Mouse (Mus musculus) G1E (cell line): ENCODE results near the gene Prrg2. TPM values are rescaled to one million over a fixed set of nuclear protein-coding genes. Genes with fewer than 3 reads are reported as not detected.

ENCODE experiments used
- ATAC-seq: 2 replicates; pipeline ENCODE4 v1.8.0; 2016; ENCODE audit warnings: mild to moderate bottlenecking; ENCODE audit not compliant: insufficient number of reproducible peaks, poor library complexity, low FRiP score, severe bottlenecking; ENCODE audit errors: extremely low read depth
- DNase-seq: peaks from one replicate; pipeline ENCODE4 v3.0.0; 2012; ENCODE audit warnings: low spot score
- H3K27me3 ChIP-seq: 2 replicates; pipeline ENCODE4 v1.6.1; 2012; ENCODE audit warnings: mild to moderate bottlenecking, low read length, inconsistent platforms; ENCODE audit not compliant: insufficient read depth
- H3K36me3 ChIP-seq: replicated peaks from 2 replicates; pipeline ENCODE3; 2012; ENCODE audit warnings: mild to moderate bottlenecking, inconsistent platforms
- H3K4me1 ChIP-seq: 2 replicates; pipeline ENCODE4 v1.6.1; 2012; ENCODE audit warnings: low read depth, low read length, inconsistent platforms, mixed read lengths; ENCODE audit not compliant: insufficient read depth
- H3K4me3 ChIP-seq: 2 replicates; pipeline ENCODE4 v1.5.1; 2012; ENCODE audit warnings: low read depth, mild to moderate bottlenecking, inconsistent platforms, low read length, moderate library complexity, mixed read lengths
- H3K9me3 ChIP-seq: replicated peaks from 2 replicates; pipeline ENCODE4 v1.6.1; 2012; ENCODE audit warnings: inconsistent platforms
- CTCF ChIP-seq: IDR thresholded peaks from 2 replicates; pipeline ENCODE4 v1.5.1; 2012; ENCODE audit warnings: low read depth, low read length, inconsistent platforms, mixed read lengths
- GATA1 ChIP-seq: IDR thresholded peaks from 2 replicates; pipeline ENCODE4 v1.6.1; 2012; ENCODE audit warnings: borderline replicate concordance, low read length, inconsistent platforms, mixed read lengths
- GATA2 ChIP-seq: IDR thresholded peaks from 2 replicates; pipeline ENCODE4 v1.6.1; 2012; ENCODE audit warnings: low read depth, low read length, inconsistent platforms, borderline replicate concordance
- POLR2AphosphoS5 ChIP-seq: IDR thresholded peaks from 2 replicates; pipeline ENCODE4 v1.6.1; 2012; ENCODE audit warnings: low read depth, low read length, inconsistent platforms; ENCODE audit not compliant: insufficient replicate concordance
- TAL1 ChIP-seq: conservative IDR thresholded peaks from 2 replicates; pipeline ENCODE4 v1.6.1; 2012; ENCODE audit warnings: low read depth, low read length, inconsistent platforms, mixed read lengths
- polyA plus RNA-seq: library from polyadenylated mRNA; stranded (reverse); fragments of >175 nt; gene quantifications from 2 replicates; pipeline ENCODE4 v1.2.3, GENCODE M21; 2012
- total RNA-seq, 2 experiments: library from RNA; stranded (forward) in 1 of 2; stranded (reverse) in 1 of 2; fragments of 200-1000 nt in 1 of 2; fragments of >200 nt in 1 of 2; fragmentation: Nextera tagmentation in 1 of 2; gene quantifications; 2 replicates each; pipeline ENCODE4 v1.2.3; 2014 to 2017

Gene Prrg2
- total and polyA plus RNA-seq, 3 experiments = 9.5 to 34.7 (median 17.8) TPM

GRCm38 (mm10) chr7:45040851-45041250 lies 21.6 kb downstream of the Prrg2 start:
- Histone ChIP-seq H3K4me1 (peaks cover 15% of the 10 kb centered on the region), H3K9me3 (no peaks in the 10 kb centered on the region), H3K4me3 (no peak overlapping the region), H3K27me3 (no peaks in the 10 kb centered on the region), H3K36me3 (peaks cover 98% of the 10 kb centered on the region)
- DNase-seq (no peak), ATAC-seq (no peak)
- no peak for TF ChIP-seq GATA1

GRCm38 (mm10) chr7:45038411-45038810 lies 24.1 kb downstream of the Prrg2 start:
- Histone ChIP-seq H3K36me3 (peaks cover 99% of the 10 kb centered on the region), H3K4me1 (peaks cover 14% of the 10 kb centered on the region; the same call in 1 of the 2 replicates), H3K9me3 (no peaks in the 10 kb centered on the region), H3K4me3 (no peak overlapping the region), H3K27me3 (no peaks in the 10 kb centered on the region)
- DNase-seq (no peak), ATAC-seq (no peak)
- no peak for TF ChIP-seq GATA2
- no peak for TF ChIP-seq POLR2AphosphoS5
- TF ChIP-seq GATA1 = no peak

GRCm38 (mm10) chr7:45037720-45038361 lies 24.6 kb downstream of the Prrg2 start:
- no peak for DNase-seq

GRCm38 (mm10) chr7:45036702-45037101 lies 25.8 kb downstream of the Prrg2 start:
- H3K9me3 ChIP-seq = no peaks in the 10 kb centered on the region
- H3K36me3 ChIP-seq = peaks cover 97% of the 10 kb centered on the region
- no peak for ATAC-seq
- H3K4me1 ChIP-seq = peaks cover 8% of the 10 kb centered on the region; the same call in 1 of the 2 replicates
- H3K4me3 ChIP-seq = no peak overlapping the region
- DNase-seq = no peak
- H3K27me3 ChIP-seq = no peaks in the 10 kb centered on the region
- TF ChIP-seq CTCF (no peak), POLR2AphosphoS5 (no peak), GATA2 (no peak), TAL1 (no peak), GATA1 (no peak)

More at GRCm38 (mm10) chr7:45037720-45038361, 24.6 kb downstream of the Prrg2 start:
- peaks cover 98% of the 10 kb centered on the region for H3K36me3 ChIP-seq
- H3K9me3 ChIP-seq = no peaks in the 10 kb centered on the region
- TF ChIP-seq CTCF (peak; percentile 97), GATA2 (no peak), GATA1 (no peak), POLR2AphosphoS5 (no peak)
- H3K27me3 ChIP-seq = no peaks in the 10 kb centered on the region
- H3K4me3 ChIP-seq = no peak overlapping the region
- peak; percentile 45 for ATAC-seq
- H3K4me1 ChIP-seq = peaks cover 9% of the 10 kb centered on the region; the same call in 1 of the 2 replicates

- Histone ChIP-seq H3K27me3 (no peaks in the 10 kb centered on the region), H3K4me3 (no peak overlapping the region), H3K9me3 (no peaks in the 10 kb centered on the region), H3K36me3 (peaks cover 96% of the 10 kb centered on the region), H3K4me1 (peaks cover 8% of the 10 kb centered on the region; the same call in 1 of the 2 replicates)
- no peak for ATAC-seq
- no peak for TF ChIP-seq CTCF
- no peak for TF ChIP-seq TAL1
- TF ChIP-seq GATA1 = no peak
- no peak for DNase-seq
Observed at GRCm38 (mm10) chr7:45035631-45036030, 26.8 kb downstream of the Prrg2 start.

GRCm38 (mm10) chr7:45033722-45034359 lies 28.6 kb downstream of the Prrg2 start:
- H3K4me1 ChIP-seq = peaks cover 8% of the 10 kb centered on the region; the same call in 1 of the 2 replicates
- ATAC-seq (no peak), DNase-seq (no peak)
- H3K36me3 ChIP-seq = peaks cover 97% of the 10 kb centered on the region
- H3K27me3 ChIP-seq = no peaks in the 10 kb centered on the region
- no peak overlapping the region for H3K4me3 ChIP-seq
- H3K9me3 ChIP-seq = no peaks in the 10 kb centered on the region
- TF ChIP-seq GATA2 (no peak), POLR2AphosphoS5 (no peak), CTCF (no peak), TAL1 (no peak), GATA1 (no peak)

GRCm38 (mm10) chr7:45030857-45031256 lies 31.6 kb downstream of the Prrg2 start:
- Histone ChIP-seq H3K9me3 (no peaks in the 10 kb centered on the region), H3K27me3 (no peaks in the 10 kb centered on the region), H3K4me3 (no peak overlapping the region), H3K4me1 (0 out of 2 replicates have a peak, but pooled peaks cover 5% of the 10 kb centered on the region), H3K36me3 (peaks cover 96% of the 10 kb centered on the region)
- TF ChIP-seq GATA2 (no peak), GATA1 (no peak), TAL1 (no peak), POLR2AphosphoS5 (no peak), CTCF (no peak)
- no peak for ATAC-seq
- DNase-seq = no peak
